Mouse (Mus musculus): ENCODE results near the gene Mccc1. TPM values are rescaled to one million over a fixed set of nuclear protein-coding genes. Genes with fewer than 3 reads are reported as not detected.

The Mccc1 gene
- polyA plus RNA-seq, 1 experiment from 2014 or later: 33.1 TPM

DNA sequence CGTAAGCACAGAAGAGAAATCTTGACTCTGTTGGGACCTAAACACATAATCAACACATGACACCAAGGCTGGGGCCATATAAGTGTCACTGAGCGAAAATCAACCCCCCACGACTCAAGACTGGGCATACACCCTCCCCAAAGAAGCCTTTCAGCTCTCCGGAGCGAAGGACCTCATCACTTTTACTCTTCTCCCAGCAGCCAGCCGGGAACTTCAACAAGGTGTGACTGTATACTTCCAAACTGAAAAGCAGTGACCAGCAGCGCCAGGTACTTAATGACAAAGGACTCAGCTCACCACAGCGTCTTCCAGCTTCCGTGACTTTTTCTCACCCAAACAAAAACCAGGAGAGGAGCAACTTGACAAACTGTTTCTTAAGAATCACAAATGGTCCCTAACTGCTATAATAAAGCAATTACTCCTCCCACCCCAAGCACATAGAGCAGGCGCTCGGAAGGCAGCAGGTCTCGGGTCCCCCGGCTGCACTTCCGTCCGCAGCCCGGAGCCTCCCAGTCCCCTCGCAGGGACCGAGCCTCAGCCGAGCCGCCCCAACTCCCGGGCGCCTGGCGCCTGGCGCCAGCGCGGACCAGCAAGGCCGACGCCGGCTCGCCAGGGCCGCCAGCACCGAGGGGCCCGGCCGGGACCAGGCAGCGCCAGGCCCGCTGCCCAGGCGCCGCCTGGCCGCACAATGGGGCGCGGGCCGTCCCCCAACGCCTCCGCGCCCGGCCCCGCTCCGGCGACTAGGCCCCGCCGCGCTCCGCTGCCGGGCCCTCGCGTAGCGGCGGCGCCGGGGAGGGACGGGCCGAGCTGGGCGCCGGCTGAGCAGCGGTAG lies 68.4 kb downstream of the Mccc1 start:
- ATAC-seq (ENCODE audit: insufficient read depth) (peak; percentile 79), DNase-seq (peak; percentile 73)
- peak overlapping the region; percentile 91 for H3K27ac ChIP-seq (ENCODE audit: low read depth)
- TF ChIP-seq CTCF (IDR thresholded peaks at IDR 0.05; ENCODE audit: low read depth): no peak
- 0 out of 2 replicates have a peak, but pooled peaks cover 2% of the 10 kb centered on the region for H3K36me3 ChIP-seq (ENCODE audit: insufficient read depth)
- H3K9ac ChIP-seq: peak overlapping the region; percentile 98
- peaks cover 4% of the 10 kb centered on the region for H3K4me1 ChIP-seq (ENCODE audit: insufficient read depth)
- peak overlapping the region; percentile 86 for H3K4me2 ChIP-seq
- under 1% methylated on average over 62 of the region's 65 CpGs for WGBS
- no peaks in the 10 kb centered on the region for H3K9me3 ChIP-seq (ENCODE audit: low read depth, low read length)
- H3K4me3 ChIP-seq (ENCODE audit: low read depth, low read length): peak overlapping the region; percentile 84
- H3K27me3 ChIP-seq (ENCODE audit: insufficient read depth, low read length): no peaks in the 10 kb centered on the region

- Histone ChIP-seq H3K4me1 (ENCODE audit: insufficient read depth) (peaks cover 4% of the 10 kb centered on the region), H3K27me3 (ENCODE audit: insufficient read depth, low read length) (no peaks in the 10 kb centered on the region)
- WGBS: 25% methylated on average over 7 of the region's 7 CpGs
These were observed 69.1 kb downstream of the Mccc1 start for GRCm38 (mm10) chr3:35931359-35931758.

GRCm38 (mm10) chr3:35929831-35930230 lies 70.6 kb downstream of the Mccc1 start:
- Histone ChIP-seq H3K36me3 (ENCODE audit: insufficient read depth) (0 out of 2 replicates have a peak, but pooled peaks cover 2% of the 10 kb centered on the region), H3K4me3 (ENCODE audit: low read depth, low read length) (no peak overlapping the region), H3K27ac (ENCODE audit: low read depth) (0 out of 2 replicates have a peak overlapping the region, but pooled peaks have one; percentile 24), H3K4me2 (peak overlapping the region; percentile 29), H3K9me3 (ENCODE audit: low read depth, low read length) (no peaks in the 10 kb centered on the region), H3K9ac (no peak overlapping the region; the same call in 1 of the 2 replicates), H3K4me1 (ENCODE audit: insufficient read depth) (peaks cover 4% of the 10 kb centered on the region), H3K27me3 (ENCODE audit: insufficient read depth, low read length) (no peaks in the 10 kb centered on the region)
- TF ChIP-seq CTCF (IDR thresholded peaks at IDR 0.05; ENCODE audit: low read depth): no peak
- WGBS: 27% methylated on average over 8 of the region's 8 CpGs
- no peak for ATAC-seq (ENCODE audit: insufficient read depth)
- DNase-seq: peak; percentile 31

More at GRCm38 (mm10) chr3:35931359-35931758, 69.1 kb downstream of the Mccc1 start:
- TF ChIP-seq CTCF (IDR thresholded peaks at IDR 0.05; ENCODE audit: low read depth): no peak
- Histone ChIP-seq H3K4me3 (ENCODE audit: low read depth, low read length) (peak overlapping the region; percentile 84), H3K27ac (ENCODE audit: low read depth) (no peak overlapping the region), H3K36me3 (ENCODE audit: insufficient read depth) (0 out of 2 replicates have a peak, but pooled peaks cover 2% of the 10 kb centered on the region), H3K9ac (peak overlapping the region; percentile 98), H3K9me3 (ENCODE audit: low read depth, low read length) (no peaks in the 10 kb centered on the region), H3K4me2 (peak overlapping the region; percentile 86)
- no peak for ATAC-seq (ENCODE audit: insufficient read depth)
- DNase-seq: no peak

- H3K27ac ChIP-seq (ENCODE audit: low read depth): no peak overlapping the region
- DNase-seq (no peak), ATAC-seq (ENCODE audit: insufficient read depth) (no peak)
- H3K9me3 ChIP-seq (ENCODE audit: low read depth, low read length): no peaks in the 10 kb centered on the region
- no peaks in the 10 kb centered on the region for H3K27me3 ChIP-seq (ENCODE audit: insufficient read depth, low read length)
- no peaks in the 10 kb centered on the region for H3K36me3 ChIP-seq (ENCODE audit: insufficient read depth)
- no peak for TF ChIP-seq CTCF (IDR thresholded peaks at IDR 0.05; ENCODE audit: low read depth)
- no peak overlapping the region for H3K9ac ChIP-seq
- no peak overlapping the region for H3K4me3 ChIP-seq (ENCODE audit: low read depth, low read length)
- peak overlapping the region; percentile 18; the same call in 1 of the 2 replicates for H3K4me2 ChIP-seq
- WGBS: 44% methylated on average over 3 of the region's 3 CpGs
- peaks cover 4% of the 10 kb centered on the region for H3K4me1 ChIP-seq (ENCODE audit: insufficient read depth)
These were observed 71.1 kb downstream of the Mccc1 start for GRCm38 (mm10) chr3:35929406-35929805.

- Histone ChIP-seq H3K9ac (no peak overlapping the region), H3K4me3 (ENCODE audit: low read depth, low read length) (no peak overlapping the region), H3K9me3 (ENCODE audit: low read depth, low read length) (no peaks in the 10 kb centered on the region), H3K27me3 (ENCODE audit: insufficient read depth, low read length) (no peaks in the 10 kb centered on the region), H3K4me1 (ENCODE audit: insufficient read depth) (peaks cover 4% of the 10 kb centered on the region), H3K4me2 (no peak overlapping the region), H3K36me3 (ENCODE audit: insufficient read depth) (no peaks in the 10 kb centered on the region), H3K27ac (ENCODE audit: low read depth) (no peak overlapping the region)
- no peak for TF ChIP-seq CTCF (IDR thresholded peaks at IDR 0.05; ENCODE audit: low read depth)
- DNase-seq (no peak), ATAC-seq (ENCODE audit: insufficient read depth) (no peak)
- 65% methylated on average over 2 of the region's 2 CpGs for WGBS
These were observed 74.6 kb downstream of the Mccc1 start for GRCm38 (mm10) chr3:35925852-35926251.

- Histone ChIP-seq H3K27ac (ENCODE audit: low read depth) (no peak overlapping the region), H3K27me3 (ENCODE audit: insufficient read depth, low read length) (no peaks in the 10 kb centered on the region), H3K4me1 (ENCODE audit: insufficient read depth) (no peaks in the 10 kb centered on the region; the same call in 1 of the 2 replicates), H3K4me3 (ENCODE audit: low read depth, low read length) (no peak overlapping the region), H3K36me3 (ENCODE audit: insufficient read depth) (no peaks in the 10 kb centered on the region), H3K9ac (no peak overlapping the region), H3K9me3 (ENCODE audit: low read depth, low read length) (no peaks in the 10 kb centered on the region), H3K4me2 (no peak overlapping the region)
- no peak for TF ChIP-seq CTCF (IDR thresholded peaks at IDR 0.05; ENCODE audit: low read depth)
- DNase-seq (no peak), ATAC-seq (ENCODE audit: insufficient read depth) (no peak)
- WGBS: 80% methylated on average over 3 of the region's 3 CpGs
These were observed 76.5 kb downstream of the Mccc1 start for GRCm38 (mm10) chr3:35924007-35924406.

GRCm38 (mm10) chr3:35923495-35923894 lies 77.0 kb downstream of the Mccc1 start:
- WGBS: 37% methylated on average over 7 of the region's 7 CpGs
- no peaks in the 10 kb centered on the region for H3K27me3 ChIP-seq (ENCODE audit: insufficient read depth, low read length)
- H3K4me3 ChIP-seq (ENCODE audit: low read depth, low read length): no peak overlapping the region
- 0 out of 2 replicates have a peak, but pooled peaks cover under 1% of the 10 kb centered on the region for H3K36me3 ChIP-seq (ENCODE audit: insufficient read depth)
- H3K4me1 ChIP-seq (ENCODE audit: insufficient read depth): no peaks in the 10 kb centered on the region; the same call in 1 of the 2 replicates
- H3K27ac ChIP-seq (ENCODE audit: low read depth): no peak overlapping the region
- DNase-seq: no peak
- no peak overlapping the region for H3K9ac ChIP-seq
- no peak for TF ChIP-seq CTCF (IDR thresholded peaks at IDR 0.05; ENCODE audit: low read depth)
- no peak overlapping the region for H3K4me2 ChIP-seq
- ATAC-seq (ENCODE audit: insufficient read depth): peak; percentile 69; the same call in 1 of the 2 replicates
- no peaks in the 10 kb centered on the region for H3K9me3 ChIP-seq (ENCODE audit: low read depth, low read length)

All from lung, embryonic 14.5 days (tissue).